Mouse (Mus musculus): ENCODE measurements around the gene Pdlim5.

- no peak for TF ChIP-seq CTCF (IDR thresholded peaks at IDR 0.05; ENCODE audit: extremely low read depth, insufficient read depth, insufficient read length, insufficient replicate concordance)
- TF ChIP-seq POLR2A (IDR thresholded peaks at IDR 0.05; ENCODE audit: low read depth, low read length) = no peak
Observed at GRCm38 (mm10) chr3:142316138-142316740, 79.3 kb downstream of the Pdlim5 start.
